Mouse (Mus musculus) adrenal gland, postnatal 10 days (tissue): Measurements from ENCODE around the gene Zfp764. TPM values are rescaled to one million over a fixed set of nuclear protein-coding genes. Genes with fewer than 3 reads are reported as not detected.

ENCODE experiments used
- total RNA-seq, 2 experiments: library from RNA; stranded (reverse); gene quantifications; 2 replicates each; pipeline ENCODE4 v1.2.3; 2021

The Zfp764 gene
- total RNA-seq, 2 experiments from 2014 or later = 5.7 to 6.2 TPM

Other genes with a start within 250 kb of the Zfp764 start
- 10 to 100 TPM; 50.9 to 54.9 TPM for gene Cd2bp2, start 210.8 kb downstream of the Zfp764 start, total RNA-seq
- 10 to 100 TPM; 39.0 to 40.5 TPM for gene Tbc1d10b, start 198.4 kb downstream of the Zfp764 start, total RNA-seq
- 1,000 to 10,000 TPM in 1 of 2 experiments, 100 to 1,000 TPM in 1; 678 to 2,339 TPM for gene Mylpf, start 197.9 kb downstream of the Zfp764 start, total RNA-seq
- 10 to 100 TPM in 1 of 2 experiments, 1 to 10 TPM in 1; 9.2 to 13.4 TPM for gene Zfp553, start 173.8 kb downstream of the Zfp764 start, total RNA-seq
- gene Sept1, start 173.7 kb downstream of the Zfp764 start, total RNA-seq = 10 to 100 TPM; 17.6 to 17.8 TPM
- 10 to 100 TPM; 23.5 to 31.7 TPM for gene Zfp771, start 162.5 kb downstream of the Zfp764 start, total RNA-seq
- 10 to 100 TPM; 60.7 to 65.0 TPM for gene Dctpp1, start 146.1 kb downstream of the Zfp764 start, total RNA-seq
- gene Sephs2, start 132.8 kb downstream of the Zfp764 start, total RNA-seq = 100 to 1,000 TPM; 189 to 268 TPM
- gene Itgal, start 110.6 kb downstream of the Zfp764 start, total RNA-seq = 1 to 10 TPM; 4.7 to 5.0 TPM
- 10 to 100 TPM; 31.7 to 38.2 TPM for gene Zfp768, start 61.2 kb downstream of the Zfp764 start, total RNA-seq
- 1 to 10 TPM; 7.5 to 9.2 TPM for gene Zfp747, start 30.8 kb downstream of the Zfp764 start, total RNA-seq
- 1 to 10 TPM; 4.1 to 4.4 TPM for gene 9130019O22Rik, start 19.7 kb downstream of the Zfp764 start, total RNA-seq
- 1 to 10 TPM; 8.6 to 9.4 TPM for gene E430018J23Rik, start 13.2 kb downstream of the Zfp764 start, total RNA-seq
- gene Zfp688, start 15.2 kb upstream of the Zfp764 start, total RNA-seq = 10 to 100 TPM; 11.3 to 13.0 TPM
- gene Zfp689, start 42.3 kb upstream of the Zfp764 start, total RNA-seq = 1 to 10 TPM; 3.6 to 4.3 TPM
- gene Prr14, start 52.8 kb upstream of the Zfp764 start, total RNA-seq = 10 to 100 TPM; 37.3 to 40.0 TPM
- gene Fbrs, start 72.4 kb upstream of the Zfp764 start, total RNA-seq = 10 to 100 TPM; 53.3 to 65.8 TPM
- gene Srcap, start 105.2 kb upstream of the Zfp764 start, total RNA-seq = 10 to 100 TPM; 70.0 to 94.2 TPM
- 10 to 100 TPM; 17.9 to 28.8 TPM for gene Gm42715, start 112.8 kb upstream of the Zfp764 start, total RNA-seq
- not detected for gene Tmem265, start 154.6 kb upstream of the Zfp764 start, total RNA-seq
- gene Phkg2, start 166.5 kb upstream of the Zfp764 start, total RNA-seq = 10 to 100 TPM; 33.0 to 37.9 TPM
- 1 to 10 TPM; 8.0 to 9.2 TPM for gene Ccdc189, start 181.8 kb upstream of the Zfp764 start, total RNA-seq
- 10 to 100 TPM; 51.5 to 59.7 TPM for gene Rnf40, start 181.9 kb upstream of the Zfp764 start, total RNA-seq
- 10 to 100 TPM; 18.2 to 30.4 TPM for gene Zfp629, start 209.0 kb upstream of the Zfp764 start, total RNA-seq